Mouse (Mus musculus) limb, embryonic 12.5 days (tissue): Measurements from ENCODE around the gene Tmem121b. TPM values are rescaled to one million over a fixed set of nuclear protein-coding genes. Genes with fewer than 3 reads are reported as not detected.

ENCODE experiments used
- ATAC-seq: fragments of 200-750 bp; cut with Nextera tagmentation; 2 replicates; pipeline ENCODE4 v1.8.0; 2017; ENCODE audit warnings: low read depth, moderate TSS enrichment; ENCODE audit not compliant: insufficient number of reproducible peaks, insufficient read depth, low FRiP score, low TSS enrichment
- H3K27ac ChIP-seq: fragments of 300-500 bp; sonication (generic); 2 replicates; pipeline ENCODE4 v1.5.1; 2016; ENCODE audit warnings: mild to moderate bottlenecking, moderate library complexity
- H3K27me3 ChIP-seq: fragments of 300-500 bp; sonication (generic); 2 replicates; pipeline ENCODE4 v1.6.1; 2016; ENCODE audit warnings: mild to moderate bottlenecking, moderate library complexity
- H3K36me3 ChIP-seq: fragments of 300-500 bp; sonication (generic); 2 replicates; pipeline ENCODE4 v1.6.1; 2016; ENCODE audit warnings: mild to moderate bottlenecking, moderate library complexity
- H3K4me1 ChIP-seq: fragments of 300-500 bp; sonication (generic); replicated peaks from 2 replicates; pipeline ENCODE4 v1.6.1; 2016
- H3K4me2 ChIP-seq: fragments of 300-500 bp; sonication (generic); 2 replicates; pipeline ENCODE4 v1.6.1; 2016; ENCODE audit warnings: mild to moderate bottlenecking, moderate library complexity
- H3K4me3 ChIP-seq: fragments of 300-500 bp; sonication (generic); replicated peaks from 2 replicates; pipeline ENCODE4 v1.5.1; 2016; ENCODE audit warnings: mild to moderate bottlenecking
- H3K9ac ChIP-seq: fragments of 300-500 bp; sonication (generic); replicated peaks from 2 replicates; pipeline ENCODE4 v1.6.1; 2016; ENCODE audit warnings: mild to moderate bottlenecking, moderate library complexity
- H3K9me3 ChIP-seq: fragments of 300-500 bp; sonication (generic); 2 replicates; pipeline ENCODE4 v1.6.1; 2016; ENCODE audit warnings: mild to moderate bottlenecking, moderate library complexity
- WGBS: fragments of 180-500 bp; shearing (Covaris S2); methylation state at CpG from one replicate; pipeline ENCODE4 v1.1.7; 2016; 5-methylcytosine and 5-hydroxymethylcytosine counted together
- polyA plus RNA-seq: library from polyadenylated mRNA; unstranded; fragments of >200 nt; fragmentation: Nextera tagmentation; extraction: Ambion mirVana; gene quantifications from 2 replicates; pipeline ENCODE4 v1.2.1, GENCODE M21; 2016

Gene Tmem121b
- polyA plus RNA-seq, 1 experiment from 2014 or later: 0.31 TPM

DNA sequence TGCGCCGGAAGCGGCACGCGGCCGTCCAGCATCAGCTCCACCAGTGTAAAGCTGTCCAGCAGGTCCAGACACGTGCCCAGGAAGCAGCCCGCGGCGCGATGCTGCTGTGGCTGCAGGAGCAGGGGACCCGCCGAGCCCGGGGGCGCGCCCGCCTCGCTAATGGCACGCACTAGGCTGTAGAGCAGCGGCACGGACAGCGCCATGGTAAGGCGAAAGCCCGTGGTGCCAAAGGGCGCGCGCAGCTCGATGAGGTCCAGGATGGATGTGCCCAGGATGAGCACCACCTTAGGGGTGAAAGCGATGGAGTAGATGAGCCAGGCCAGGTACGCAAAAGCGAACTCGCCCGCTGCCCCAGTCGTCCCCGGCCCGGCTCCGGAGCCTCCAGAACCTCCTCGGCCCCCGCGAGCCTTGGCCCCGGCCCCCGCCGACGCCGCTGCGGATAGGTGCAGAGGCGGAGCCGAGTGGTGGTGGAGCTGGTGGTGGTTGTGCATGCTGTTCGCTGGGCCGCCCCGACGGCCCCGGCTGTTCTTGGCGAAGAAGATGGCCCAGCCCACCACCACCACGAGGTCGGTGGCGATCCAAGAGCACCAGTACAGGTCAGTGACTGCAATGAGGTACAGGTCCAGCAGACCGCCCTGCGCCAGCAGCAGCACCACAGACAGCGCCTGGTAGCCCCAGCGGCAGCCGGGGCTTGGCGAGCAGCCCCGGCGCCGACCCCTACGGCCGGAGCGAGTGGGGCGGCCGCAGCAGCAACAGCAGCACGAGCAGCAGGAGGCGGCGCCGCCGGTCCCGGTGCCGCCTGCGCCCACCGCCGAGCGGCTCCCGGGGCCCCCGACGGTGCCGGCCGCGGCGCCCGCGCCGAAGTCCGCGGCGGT, 871 bp downstream of the Tmem121b start:
- ATAC-seq: peak; percentile 23; the same call in 1 of the 2 replicates
- peak overlapping the region; percentile 77 for H3K4me3 ChIP-seq
- H3K4me1 ChIP-seq: peaks cover 25% of the 10 kb centered on the region
- WGBS: under 1% methylated on average over 95 of the region's 95 CpGs
- no peaks in the 10 kb centered on the region for H3K36me3 ChIP-seq
- H3K9ac ChIP-seq: peak overlapping the region; percentile 63
- peak overlapping the region; percentile 99 for H3K4me2 ChIP-seq
- H3K9me3 ChIP-seq: no peaks in the 10 kb centered on the region
- no peak overlapping the region for H3K27ac ChIP-seq
- peaks cover 53% of the 10 kb centered on the region for H3K27me3 ChIP-seq

DNA sequence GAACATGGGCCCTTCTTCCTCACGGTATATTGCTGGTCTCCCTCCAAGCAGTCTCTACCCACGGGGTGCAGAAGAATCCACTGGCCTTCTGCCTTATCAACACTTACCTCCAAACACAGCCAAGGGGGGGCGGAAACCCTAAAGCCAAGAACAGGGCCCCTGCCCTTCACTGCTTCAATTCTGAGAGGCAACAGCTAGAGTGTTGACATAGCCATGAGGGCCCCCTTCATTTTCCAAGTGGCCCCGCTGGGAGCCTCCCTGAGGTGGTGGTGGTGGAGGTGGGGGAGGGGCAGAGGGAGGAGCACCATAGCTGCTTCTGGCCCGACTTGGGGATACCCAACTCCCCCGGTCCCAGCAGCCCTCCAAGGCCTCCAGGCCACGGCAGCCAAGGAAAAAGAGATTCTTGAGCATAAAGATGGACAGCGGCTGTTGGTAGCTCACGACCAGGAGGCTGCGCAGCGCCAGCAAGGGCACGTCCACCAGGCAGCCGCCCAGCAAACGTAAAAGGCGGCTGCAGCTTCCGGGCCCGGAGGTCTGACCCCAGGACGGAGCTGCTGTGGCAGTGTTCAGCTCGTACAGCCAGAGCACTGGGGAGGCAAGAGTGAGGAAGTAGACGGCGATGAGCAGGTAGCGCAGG, 1.6 kb downstream of the Tmem121b start:
- H3K9ac ChIP-seq: no peak overlapping the region
- ATAC-seq: no peak; the same call in 1 of the 2 replicates
- peaks cover 53% of the 10 kb centered on the region for H3K27me3 ChIP-seq
- no peaks in the 10 kb centered on the region for H3K9me3 ChIP-seq
- H3K4me1 ChIP-seq: peaks cover 25% of the 10 kb centered on the region
- H3K36me3 ChIP-seq: no peaks in the 10 kb centered on the region
- peak overlapping the region; percentile 99 for H3K4me2 ChIP-seq
- H3K27ac ChIP-seq: no peak overlapping the region
- H3K4me3 ChIP-seq: peak overlapping the region; percentile 77
- WGBS: 9% methylated on average over 22 of the region's 22 CpGs

DNA sequence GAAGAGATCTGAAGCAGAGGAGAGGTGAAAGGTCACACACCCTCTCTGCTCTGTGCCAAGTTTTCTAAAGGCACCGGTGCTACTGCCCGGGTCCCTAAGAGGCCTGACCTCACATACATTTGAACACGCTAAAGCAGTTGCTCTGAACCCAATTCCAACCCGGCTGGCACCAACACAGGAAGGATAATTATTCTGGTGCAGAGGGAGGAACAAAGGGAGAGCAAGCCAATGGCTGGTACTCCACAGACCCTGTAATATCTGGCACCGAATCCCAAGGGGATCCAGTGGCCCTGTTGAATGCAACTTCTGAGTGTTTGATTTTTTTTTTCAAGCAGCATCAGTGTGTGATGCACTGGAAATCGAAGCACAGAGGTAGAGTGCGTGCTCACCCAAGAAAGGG, 2.5 kb downstream of the Tmem121b start:
- H3K36me3 ChIP-seq: no peaks in the 10 kb centered on the region
- H3K27ac ChIP-seq: no peak overlapping the region
- no peak overlapping the region for H3K9ac ChIP-seq
- 55% methylated on average over 7 of the region's 7 CpGs for WGBS
- peaks cover 18% of the 10 kb centered on the region for H3K4me1 ChIP-seq
- no peak for ATAC-seq
- no peak overlapping the region for H3K4me3 ChIP-seq
- no peaks in the 10 kb centered on the region for H3K9me3 ChIP-seq
- H3K27me3 ChIP-seq: peaks cover 53% of the 10 kb centered on the region
- H3K4me2 ChIP-seq: no peak overlapping the region

DNA sequence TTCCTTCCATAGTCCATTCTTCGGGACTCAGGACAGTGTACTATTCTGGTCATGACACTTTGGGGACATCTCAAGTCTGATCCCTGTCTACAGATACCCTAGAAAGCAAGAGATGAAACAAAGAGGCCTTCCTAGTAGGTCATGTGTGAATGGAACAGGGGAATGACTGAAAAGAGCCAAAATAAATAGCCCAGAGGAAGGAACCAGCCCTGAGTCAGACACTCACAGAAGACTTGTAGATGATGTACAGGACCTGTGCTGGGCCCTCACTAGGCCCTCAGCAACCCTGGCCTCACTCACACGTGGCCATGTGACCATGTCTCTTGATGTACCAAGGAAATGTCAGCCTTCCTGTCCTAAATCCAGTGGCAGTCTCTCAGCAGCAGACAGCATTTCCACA, 4.1 kb downstream of the Tmem121b start:
- Histone ChIP-seq H3K27ac (no peak overlapping the region), H3K36me3 (no peaks in the 10 kb centered on the region), H3K27me3 (peaks cover 50% of the 10 kb centered on the region), H3K4me1 (peaks cover 17% of the 10 kb centered on the region), H3K9ac (no peak overlapping the region), H3K9me3 (no peaks in the 10 kb centered on the region), H3K4me2 (no peak overlapping the region), H3K4me3 (no peak overlapping the region)
- WGBS: 60% methylated on average over 2 of the region's 2 CpGs
- no peak for ATAC-seq

DNA sequence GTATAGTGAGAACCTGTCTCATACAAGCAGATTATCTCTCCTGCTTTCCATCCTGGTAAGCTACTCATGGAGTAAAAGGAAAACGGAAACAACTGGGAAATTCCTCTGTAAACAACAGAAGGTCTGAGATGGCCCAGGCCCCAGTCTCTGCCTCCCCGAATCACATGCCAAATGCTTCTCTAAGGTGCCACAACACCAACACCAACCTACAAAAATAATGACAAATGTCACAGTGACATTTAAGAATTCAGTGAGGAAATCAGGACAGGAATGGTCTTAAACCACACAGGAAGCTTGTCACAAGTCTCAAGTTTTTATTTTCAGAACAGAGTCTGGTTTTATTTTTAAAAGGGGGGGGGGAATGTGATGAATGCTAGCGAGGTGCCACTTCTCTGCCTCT, 5.0 kb downstream of the Tmem121b start:
- no peak overlapping the region for H3K4me2 ChIP-seq
- H3K9ac ChIP-seq: no peak overlapping the region
- H3K4me1 ChIP-seq: peaks cover 13% of the 10 kb centered on the region
- ATAC-seq: no peak
- H3K9me3 ChIP-seq: no peaks in the 10 kb centered on the region
- peaks cover 42% of the 10 kb centered on the region for H3K27me3 ChIP-seq
- H3K4me3 ChIP-seq: no peak overlapping the region
- WGBS: 56% methylated on average over 3 of the region's 3 CpGs
- no peaks in the 10 kb centered on the region for H3K36me3 ChIP-seq
- H3K27ac ChIP-seq: no peak overlapping the region

DNA sequence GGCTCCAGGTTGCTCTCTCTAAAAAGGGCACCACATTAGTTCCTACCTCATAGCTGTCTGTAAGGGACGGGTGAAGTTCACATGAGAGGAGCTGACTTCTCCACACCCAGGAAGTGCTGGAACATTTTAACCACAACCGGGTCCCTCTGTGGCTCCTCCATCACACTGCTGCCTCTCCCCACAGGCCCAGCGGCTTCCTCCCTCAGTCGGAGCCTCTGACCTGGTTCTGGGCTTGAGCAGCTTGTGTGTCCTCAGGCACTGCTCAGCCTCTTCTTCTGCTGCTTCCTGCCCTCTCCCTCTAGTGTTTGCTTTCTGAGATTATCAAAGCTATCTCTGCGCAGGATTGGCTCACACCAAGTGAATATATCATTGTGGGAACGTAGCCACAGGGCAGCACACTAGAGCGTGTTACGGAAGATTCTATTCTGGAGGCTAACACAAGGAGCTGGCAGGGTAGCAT, 7.5 kb downstream of the Tmem121b start:
- H3K27ac ChIP-seq: no peak overlapping the region
- no peaks in the 10 kb centered on the region for H3K9me3 ChIP-seq
- H3K4me3 ChIP-seq: no peak overlapping the region
- H3K36me3 ChIP-seq: peaks cover 9% of the 10 kb centered on the region; the same call in 1 of the 2 replicates
- ATAC-seq: no peak
- 73% methylated on average over 8 of the region's 8 CpGs for WGBS
- no peak overlapping the region for H3K9ac ChIP-seq
- H3K4me1 ChIP-seq: peaks cover 7% of the 10 kb centered on the region
- H3K4me2 ChIP-seq: no peak overlapping the region
- peaks cover 17% of the 10 kb centered on the region for H3K27me3 ChIP-seq

DNA sequence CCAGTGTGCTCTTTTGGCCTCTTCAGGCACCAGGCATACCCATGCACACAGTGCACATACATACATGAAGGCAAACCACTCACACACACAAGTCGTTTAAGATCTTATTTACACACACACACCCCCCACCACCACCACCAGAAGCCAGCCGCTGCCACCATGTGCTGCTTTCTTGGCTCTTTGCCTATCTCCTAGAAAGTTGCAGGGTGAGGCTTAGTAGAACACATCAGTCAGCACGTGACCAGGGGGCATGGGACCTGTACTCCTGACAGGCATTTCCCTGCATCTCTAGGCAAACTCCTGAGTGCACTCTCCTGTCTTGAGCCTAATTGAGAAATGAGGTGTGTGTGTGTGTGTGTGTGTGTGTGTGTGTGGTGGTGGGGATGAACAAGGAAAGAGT, 8.6 kb downstream of the Tmem121b start:
- no peak for ATAC-seq
- H3K9me3 ChIP-seq: no peaks in the 10 kb centered on the region
- 85% methylated on average over 3 of the region's 3 CpGs for WGBS

DNA sequence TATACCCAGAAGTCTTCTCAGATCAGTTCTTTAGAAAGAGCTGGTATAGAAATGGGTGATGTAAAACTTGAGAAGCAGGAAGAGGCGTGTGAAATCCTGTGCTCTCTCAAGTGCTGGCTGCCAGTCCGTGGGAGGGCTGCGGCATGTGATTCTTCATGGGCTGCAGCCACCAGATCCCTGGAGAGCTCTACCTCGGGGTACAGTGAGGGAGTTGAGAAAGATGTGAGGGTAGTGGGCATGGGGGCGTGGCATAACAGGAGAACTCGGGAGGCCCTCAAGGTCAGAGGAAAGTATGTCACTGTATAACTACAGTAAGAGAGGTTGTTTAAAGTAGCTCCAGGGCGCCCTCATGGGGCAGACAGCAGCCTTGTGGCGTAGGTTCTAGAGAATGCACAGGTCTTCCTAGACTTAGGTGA, 10.4 kb downstream of the Tmem121b start:
- Histone ChIP-seq H3K4me2 (0 out of 2 replicates have a peak overlapping the region, but pooled peaks have one; percentile 9), H3K27me3 (peaks cover 6% of the 10 kb centered on the region; the same call in 1 of the 2 replicates), H3K4me1 (peaks cover 7% of the 10 kb centered on the region), H3K9ac (no peak overlapping the region), H3K9me3 (no peaks in the 10 kb centered on the region), H3K27ac (no peak overlapping the region), H3K36me3 (peaks cover 9% of the 10 kb centered on the region; the same call in 1 of the 2 replicates), H3K4me3 (no peak overlapping the region)
- ATAC-seq: no peak
- WGBS: 31% methylated on average over 8 of the region's 8 CpGs

More for the DNA sequence above, 8.6 kb downstream of the Tmem121b start:
- Histone ChIP-seq H3K36me3 (peaks cover 9% of the 10 kb centered on the region; the same call in 1 of the 2 replicates), H3K4me3 (no peak overlapping the region), H3K9ac (no peak overlapping the region), H3K4me2 (no peak overlapping the region), H3K4me1 (peaks cover 7% of the 10 kb centered on the region), H3K27me3 (peaks cover 11% of the 10 kb centered on the region; the same call in 1 of the 2 replicates), H3K27ac (no peak overlapping the region)

DNA sequence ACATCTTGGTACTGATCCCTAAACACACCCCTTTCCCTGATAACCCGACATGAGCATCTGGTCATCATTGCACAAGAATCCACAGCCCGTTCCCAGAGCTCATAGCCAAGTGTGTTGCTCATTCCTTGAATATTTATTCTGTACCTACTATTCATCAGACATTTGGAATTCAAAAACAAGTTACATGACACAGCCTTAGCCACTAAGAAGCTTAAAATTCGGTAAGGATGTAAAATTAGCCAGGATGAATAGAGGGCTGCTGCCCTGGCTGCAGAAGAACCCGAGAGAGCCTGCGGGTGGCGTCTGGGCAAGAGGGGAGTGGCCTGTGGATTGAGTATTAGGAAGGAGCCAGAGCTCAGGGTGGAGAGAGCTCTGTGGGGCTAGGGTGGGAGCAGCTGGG, 10.9 kb downstream of the Tmem121b start:
- Histone ChIP-seq H3K36me3 (peaks cover 9% of the 10 kb centered on the region; the same call in 1 of the 2 replicates), H3K4me2 (no peak overlapping the region), H3K27me3 (peaks cover 6% of the 10 kb centered on the region; the same call in 1 of the 2 replicates), H3K27ac (no peak overlapping the region), H3K4me3 (no peak overlapping the region), H3K9ac (no peak overlapping the region), H3K9me3 (no peaks in the 10 kb centered on the region), H3K4me1 (peaks cover 7% of the 10 kb centered on the region)
- WGBS: 42% methylated on average over 6 of the region's 6 CpGs
- ATAC-seq: no peak

DNA sequence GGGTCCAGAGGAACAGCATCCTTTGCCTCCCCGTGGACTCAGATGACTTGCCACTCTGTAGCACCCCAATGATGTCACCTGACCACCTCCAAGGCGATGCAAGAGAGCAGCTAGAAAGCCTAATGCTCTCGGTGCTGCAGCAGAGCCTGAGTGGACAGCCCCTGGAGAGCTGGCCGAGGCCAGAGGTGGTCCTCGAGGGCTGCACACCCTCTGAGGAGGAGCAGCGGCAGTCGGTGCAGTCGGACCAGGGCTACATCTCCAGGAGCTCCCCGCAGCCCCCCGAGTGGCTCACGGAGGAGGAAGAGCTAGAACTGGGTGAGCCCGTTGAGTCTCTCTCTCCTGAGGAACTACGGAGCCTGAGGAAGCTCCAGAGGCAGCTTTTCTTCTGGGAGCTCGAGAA, 11.6 kb downstream of the Tmem121b start:
- WGBS: 91% methylated on average over 14 of the region's 14 CpGs
- H3K4me1 ChIP-seq: peaks cover 7% of the 10 kb centered on the region
- no peaks in the 10 kb centered on the region for H3K9me3 ChIP-seq

DNA sequence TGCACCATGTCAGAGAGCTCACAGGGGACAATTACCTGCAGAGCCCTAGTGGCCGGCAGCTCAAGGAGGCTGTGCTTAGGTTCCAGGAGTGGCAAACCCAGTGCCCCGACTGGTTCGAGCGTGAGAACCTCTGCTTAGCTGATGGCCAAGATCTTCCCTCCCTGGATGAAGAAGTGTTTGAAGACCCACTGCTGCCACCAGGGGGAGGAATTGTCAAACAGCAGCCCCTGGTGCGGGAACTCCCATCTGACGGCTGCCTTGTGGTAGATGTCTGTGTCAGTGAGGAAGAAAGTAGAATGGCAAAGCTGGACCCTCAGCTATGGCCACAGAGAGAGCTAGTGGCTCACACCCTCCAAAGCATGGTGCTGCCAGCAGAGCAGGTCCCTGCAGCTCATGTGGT, 12.1 kb downstream of the Tmem121b start:
- no peak for ATAC-seq
- Histone ChIP-seq H3K4me2 (no peak overlapping the region), H3K27ac (no peak overlapping the region), H3K9ac (no peak overlapping the region), H3K4me1 (peaks cover 7% of the 10 kb centered on the region), H3K9me3 (no peaks in the 10 kb centered on the region), H3K27me3 (peaks cover 6% of the 10 kb centered on the region; the same call in 1 of the 2 replicates), H3K36me3 (peaks cover 9% of the 10 kb centered on the region; the same call in 1 of the 2 replicates), H3K4me3 (no peak overlapping the region)
- 85% methylated on average over 6 of the region's 6 CpGs for WGBS

More for the DNA sequence above, 11.6 kb downstream of the Tmem121b start:
- no peak for ATAC-seq
- no peak overlapping the region for H3K4me3 ChIP-seq
- peaks cover 6% of the 10 kb centered on the region; the same call in 1 of the 2 replicates for H3K27me3 ChIP-seq
- peaks cover 9% of the 10 kb centered on the region; the same call in 1 of the 2 replicates for H3K36me3 ChIP-seq
- H3K27ac ChIP-seq: no peak overlapping the region
- no peak overlapping the region for H3K4me2 ChIP-seq
- H3K9ac ChIP-seq: no peak overlapping the region
